Mouse (Mus musculus) heart, postnatal 0 days (tissue): ENCODE data around the gene Tex14. TPM values are rescaled to one million over a fixed set of nuclear protein-coding genes. Genes with fewer than 3 reads are reported as not detected.
A peak's percentile ranks its signal among the peaks of the same experiment; 100 is the strongest.

Experiments used
- ATAC-seq: fragments of 200-750 bp; cut with Nextera tagmentation; 2 replicates; pipeline ENCODE4 v1.8.0; 2017; ENCODE audit warnings: low read depth, moderate number of reproducible peaks, moderate library complexity; ENCODE audit not compliant: insufficient read depth
- DNase-seq: peaks from one replicate; pipeline ENCODE4 v3.0.0-alpha.2; 2016; ENCODE audit warnings: low spot score
- H3K27ac ChIP-seq: fragments of 300-500 bp; sonication (generic); 2 replicates; pipeline ENCODE4 v1.5.1; 2014; ENCODE audit warnings: low read depth, mild to moderate bottlenecking
- H3K27me3 ChIP-seq: fragments of 300-500 bp; sonication (generic); 2 replicates; pipeline ENCODE4 v1.6.1; 2014; ENCODE audit warnings: low read length, mixed read lengths; ENCODE audit not compliant: control insufficient read depth, insufficient read depth
- H3K36me3 ChIP-seq: fragments of 300-500 bp; sonication (generic); replicated peaks from 2 replicates; pipeline ENCODE4 v1.6.1; 2014; ENCODE audit warnings: low read length, mixed read lengths; ENCODE audit not compliant: control insufficient read depth, insufficient read depth
- H3K4me1 ChIP-seq: fragments of 300-500 bp; sonication (generic); 2 replicates; pipeline ENCODE4 v1.6.1; 2014; ENCODE audit warnings: antibody characterized with exemption; ENCODE audit not compliant: control insufficient read depth, insufficient read depth
- H3K4me2 ChIP-seq: fragments of 300-500 bp; sonication (generic); 2 replicates; pipeline ENCODE4 v1.6.1; 2014; ENCODE audit warnings: low read depth, mild to moderate bottlenecking, low read length, moderate library complexity
- H3K4me3 ChIP-seq: fragments of 300-500 bp; sonication (generic); 2 replicates; pipeline ENCODE4 v1.5.1; 2014; ENCODE audit warnings: low read depth, low read length
- H3K9ac ChIP-seq: fragments of 300-500 bp; sonication (generic); replicated peaks from 2 replicates; pipeline ENCODE4 v1.6.1; 2014; ENCODE audit warnings: low read depth, low read length, mixed read lengths
- H3K9me3 ChIP-seq: fragments of 300-500 bp; sonication (generic); replicated peaks from 2 replicates; pipeline ENCODE4 v1.6.1; 2016; ENCODE audit warnings: low read length; ENCODE audit not compliant: control insufficient read depth
- CTCF ChIP-seq: IDR thresholded peaks from 2 replicates; pipeline ENCODE4 v1.5.1; 2016; ENCODE audit warnings: antibody characterized with exemption, control low read depth, low read depth
- EP300 ChIP-seq: IDR thresholded peaks from 2 replicates; pipeline ENCODE4 v1.6.1; 2016; ENCODE audit warnings: antibody characterized with exemption, low read depth
- WGBS: fragments of 180-500 bp; shearing (Covaris S2); extraction: QIAGEN DNeasy Blood & Tissue Kit; methylation state at CpG from one replicate; pipeline ENCODE4 v1.1.7; 2014; 5-methylcytosine and 5-hydroxymethylcytosine counted together
- polyA plus RNA-seq: library from polyadenylated mRNA; unstranded; fragments of >200 nt; fragmentation: Nextera tagmentation; extraction: Ambion mirVana; gene quantifications from 2 replicates; pipeline ENCODE4 v1.2.1, GENCODE M21; 2015
- total RNA-seq: library from RNA; depleted of rRNA; stranded (reverse); fragments of >200 nt; gene quantifications from 2 replicates; pipeline ENCODE4 v1.2.3, GENCODE M21; 2014; ENCODE audit warnings: low replicate concordance

The Tex14 gene
- total and polyA plus RNA-seq, 2 experiments from 2014 or later: 0.22 to 0.46 TPM

GRCm38 (mm10) chr11:87367061-87367460, 37.8 kb upstream of the Tex14 start:
- Histone ChIP-seq H3K9ac (no peak overlapping the region), H3K4me2 (no peak overlapping the region), H3K27ac (no peak overlapping the region), H3K4me3 (no peak overlapping the region), H3K9me3 (no peaks in the 10 kb centered on the region; the same call in 1 of the 2 replicates), H3K36me3 (no peaks in the 10 kb centered on the region), H3K27me3 (no peaks in the 10 kb centered on the region), H3K4me1 (no peaks in the 10 kb centered on the region)
- ATAC-seq: no peak
- DNase-seq: no peak
- TF ChIP-seq EP300 (no peak), CTCF (no peak)
- WGBS: 86% methylated on average over 7 of the region's 7 CpGs

GRCm38 (mm10) chr11:87367865-87368580, 36.8 kb upstream of the Tex14 start:
- WGBS: 62% methylated on average over 9 of the region's 9 CpGs
- no peak for TF ChIP-seq EP300
- TF ChIP-seq CTCF: no peak

DNA sequence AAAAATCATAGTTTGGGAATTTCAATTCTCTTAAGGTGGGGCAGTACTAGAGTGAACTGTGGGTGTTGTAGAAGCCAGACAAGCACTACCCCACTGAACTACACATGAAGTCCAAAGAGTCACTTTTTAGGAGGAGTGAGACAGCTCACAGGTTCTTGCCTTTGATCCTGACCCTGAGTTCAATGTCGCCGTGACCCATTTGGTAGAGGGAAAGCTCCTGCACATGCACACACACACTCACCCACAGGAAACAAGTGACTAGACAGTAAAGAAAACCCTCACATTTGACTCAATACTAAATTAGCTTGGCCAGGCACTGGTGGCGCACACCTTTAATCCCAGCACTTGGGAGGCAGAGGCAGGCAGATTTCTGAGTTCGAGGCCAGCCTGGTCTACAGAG, 20.3 kb upstream of the Tex14 start:
- TF ChIP-seq EP300 (no peak), CTCF (no peak)
- ATAC-seq: no peak
- Histone ChIP-seq H3K4me2 (no peak overlapping the region), H3K27me3 (no peaks in the 10 kb centered on the region), H3K4me3 (no peak overlapping the region), H3K9me3 (no peaks in the 10 kb centered on the region), H3K9ac (no peak overlapping the region), H3K27ac (no peak overlapping the region), H3K36me3 (0 out of 2 replicates have a peak, but pooled peaks cover 6% of the 10 kb centered on the region), H3K4me1 (no peaks in the 10 kb centered on the region)
- DNase-seq: no peak
- 97% methylated on average over 4 of the region's 4 CpGs for WGBS

More at GRCm38 (mm10) chr11:87367865-87368580, 36.8 kb upstream of the Tex14 start:
- ATAC-seq (no peak), DNase-seq (no peak)
- Histone ChIP-seq H3K9ac (no peak overlapping the region), H3K4me3 (no peak overlapping the region), H3K27me3 (no peaks in the 10 kb centered on the region), H3K4me1 (no peaks in the 10 kb centered on the region), H3K9me3 (no peaks in the 10 kb centered on the region; the same call in 1 of the 2 replicates), H3K27ac (no peak overlapping the region), H3K36me3 (no peaks in the 10 kb centered on the region), H3K4me2 (no peak overlapping the region)

GRCm38 (mm10) chr11:87385676-87386075, 19.2 kb upstream of the Tex14 start:
- Histone ChIP-seq H3K4me1 (no peaks in the 10 kb centered on the region), H3K4me2 (no peak overlapping the region), H3K27me3 (no peaks in the 10 kb centered on the region), H3K9ac (no peak overlapping the region), H3K27ac (no peak overlapping the region), H3K36me3 (no peaks in the 10 kb centered on the region), H3K4me3 (no peak overlapping the region), H3K9me3 (no peaks in the 10 kb centered on the region)
- no peak for TF ChIP-seq EP300
- TF ChIP-seq CTCF: no peak
- ATAC-seq: no peak
- 89% methylated on average over 1 of the region's 1 CpGs for WGBS
- DNase-seq: no peak

DNA sequence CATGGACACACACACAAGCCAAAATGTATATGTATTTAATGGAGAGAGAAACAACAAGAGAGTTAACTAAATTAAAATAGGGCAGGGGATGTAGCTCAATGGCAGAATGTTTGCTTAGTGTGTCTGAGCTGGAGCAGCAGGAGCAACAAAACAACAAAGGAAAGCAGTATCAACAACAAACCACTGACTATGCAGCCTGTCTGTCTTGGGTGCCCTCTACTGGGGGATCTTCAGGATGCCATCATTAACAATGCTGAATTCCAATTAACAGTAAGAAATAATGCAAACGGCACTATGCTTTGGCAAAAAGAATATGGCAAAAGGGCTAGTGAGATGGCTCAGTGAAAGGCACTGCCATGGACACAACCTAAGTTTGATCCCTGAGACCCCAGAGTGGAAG, 11.0 kb upstream of the Tex14 start:
- no peak overlapping the region for H3K4me3 ChIP-seq
- no peak overlapping the region for H3K27ac ChIP-seq
- H3K9ac ChIP-seq: no peak overlapping the region
- WGBS: 17% methylated on average over 1 of the region's 1 CpGs
- ATAC-seq (no peak), DNase-seq (peak; percentile 16)
- no peaks in the 10 kb centered on the region for H3K36me3 ChIP-seq
- TF ChIP-seq CTCF: peak; percentile 83
- TF ChIP-seq EP300: no peak
- no peaks in the 10 kb centered on the region for H3K9me3 ChIP-seq
- H3K4me2 ChIP-seq: no peak overlapping the region
- H3K27me3 ChIP-seq: no peaks in the 10 kb centered on the region
- no peaks in the 10 kb centered on the region for H3K4me1 ChIP-seq

GRCm38 (mm10) chr11:87398402-87398801, 6.5 kb upstream of the Tex14 start:
- H3K9me3 ChIP-seq: no peaks in the 10 kb centered on the region
- H3K4me1 ChIP-seq: no peaks in the 10 kb centered on the region
- no peak overlapping the region for H3K4me2 ChIP-seq
- WGBS: 57% methylated on average over 2 of the region's 2 CpGs
- no peak overlapping the region for H3K9ac ChIP-seq
- DNase-seq: peak; percentile 5
- ATAC-seq: no peak
- H3K4me3 ChIP-seq: no peak overlapping the region
- TF ChIP-seq EP300: no peak
- peak; percentile 24; the same call in 1 of the 2 replicates for TF ChIP-seq CTCF
- H3K27ac ChIP-seq: no peak overlapping the region
- no peaks in the 10 kb centered on the region for H3K36me3 ChIP-seq
- no peaks in the 10 kb centered on the region for H3K27me3 ChIP-seq
